Mouse (Mus musculus) lung, postnatal 14 days (tissue): ENCODE results near the gene Kcnt2.

Experiments
- DNase-seq: peaks from one replicate; pipeline ENCODE4 v3.0.0; 2021

Kcnt2 gene

GRCm38 (mm10) chr1:140379526-140379925 is 133.6 kb downstream of the Kcnt2 start:
- no peak for DNase-seq

GRCm38 (mm10) chr1:140381093-140381492 is 135.1 kb downstream of the Kcnt2 start:
- no peak for DNase-seq

- DNase-seq = no peak
These were observed 144.3 kb downstream of the Kcnt2 start for GRCm38 (mm10) chr1:140390301-140390700.

- DNase-seq = no peak
These were observed 151.8 kb downstream of the Kcnt2 start for GRCm38 (mm10) chr1:140397756-140398155.

GRCm38 (mm10) chr1:140406631-140407288 is 160.8 kb downstream of the Kcnt2 start:
- no peak for DNase-seq

- DNase-seq = no peak
These were observed 169.8 kb downstream of the Kcnt2 start for GRCm38 (mm10) chr1:140415761-140416160.

- DNase-seq = no peak
These were observed 177.0 kb downstream of the Kcnt2 start for GRCm38 (mm10) chr1:140422954-140423353.

- DNase-seq = no peak
These were observed 183.4 kb downstream of the Kcnt2 start for GRCm38 (mm10) chr1:140429284-140429850.

- no peak for DNase-seq
These were observed 186.1 kb downstream of the Kcnt2 start for GRCm38 (mm10) chr1:140432039-140432438.

GRCm38 (mm10) chr1:140434791-140435190 is 188.8 kb downstream of the Kcnt2 start:
- DNase-seq = no peak

GRCm38 (mm10) chr1:140438176-140438575 is 192.2 kb downstream of the Kcnt2 start:
- no peak for DNase-seq

- no peak for DNase-seq
These were observed 197.9 kb downstream of the Kcnt2 start for GRCm38 (mm10) chr1:140443904-140444303.

GRCm38 (mm10) chr1:140444394-140444793 is 198.4 kb downstream of the Kcnt2 start:
- no peak for DNase-seq

GRCm38 (mm10) chr1:140451461-140451860 is 205.5 kb downstream of the Kcnt2 start:
- DNase-seq = no peak

GRCm38 (mm10) chr1:140451924-140452323 is 206.0 kb downstream of the Kcnt2 start:
- no peak for DNase-seq

GRCm38 (mm10) chr1:140455903-140456302 is 209.9 kb downstream of the Kcnt2 start:
- DNase-seq = no peak

- no peak for DNase-seq
These were observed 210.9 kb downstream of the Kcnt2 start for GRCm38 (mm10) chr1:140456873-140457272.

GRCm38 (mm10) chr1:140468315-140468714 is 222.4 kb downstream of the Kcnt2 start:
- no peak for DNase-seq

GRCm38 (mm10) chr1:140469586-140469985 is 223.6 kb downstream of the Kcnt2 start:
- DNase-seq = no peak

- no peak for DNase-seq
These were observed 231.0 kb downstream of the Kcnt2 start for GRCm38 (mm10) chr1:140476921-140477320.

GRCm38 (mm10) chr1:140484016-140484415 is 238.1 kb downstream of the Kcnt2 start:
- no peak for DNase-seq

GRCm38 (mm10) chr1:140489816-140490215 is 243.9 kb downstream of the Kcnt2 start:
- no peak for DNase-seq

- DNase-seq = no peak
These were observed 245.4 kb downstream of the Kcnt2 start for GRCm38 (mm10) chr1:140491406-140491805.

GRCm38 (mm10) chr1:140492237-140492636 is 246.3 kb downstream of the Kcnt2 start:
- no peak for DNase-seq

GRCm38 (mm10) chr1:140513451-140513850 is 267.5 kb downstream of the Kcnt2 start:
- DNase-seq = no peak
